Mouse (Mus musculus) heart, postnatal 10 days (tissue): ENCODE data around the gene Uqcrq. TPM values are rescaled to one million over a fixed set of nuclear protein-coding genes. Genes with fewer than 3 reads are reported as not detected.

Experiments used
- DNase-seq, 2 experiments: peaks; one replicate each; pipeline ENCODE4 v3.0.0; 2021
- intact Hi-C: fragments of 180-260 bp; cut with DNase I; formaldehyde crosslinking; loops from one replicate; pipeline ENCODE4 v1.15.1; 2025
- microRNA-seq, 2 experiments: library from miRNA; unstranded; fragments of <30 nt; microRNA quantifications; one replicate each; pipeline ENCODE4 v1.2.0; 2022
- total RNA-seq, 2 experiments: library from RNA; stranded (reverse); gene quantifications; 2 replicates each; pipeline ENCODE4 v1.2.3; 2021

Uqcrq gene
- total RNA-seq, 2 experiments from 2014 or later: 2,089 to 2,111 TPM

DNA sequence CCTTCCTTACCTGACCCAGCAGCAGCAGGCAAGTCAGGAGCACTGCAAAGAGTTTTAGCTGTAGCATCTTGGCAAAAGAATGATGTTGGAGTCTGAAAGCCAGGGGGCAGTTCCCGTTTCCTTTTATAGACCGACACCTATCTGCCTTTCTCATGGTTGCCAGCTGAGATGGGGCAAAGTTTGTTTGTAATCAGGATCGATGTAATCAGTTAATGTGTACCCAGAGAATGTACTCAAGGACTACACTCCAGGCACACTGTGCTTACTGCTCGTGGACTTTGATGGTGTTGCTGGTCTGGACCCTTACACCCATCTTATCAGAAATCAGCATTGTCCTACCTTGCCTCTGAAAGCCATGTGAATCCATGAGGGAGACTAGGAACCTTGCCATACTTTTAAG, 7.6 kb downstream of the Uqcrq start, which contains the start of gene Leap2:
Leap2 (minus strand) TSS at position 135 of the 400 bp plus-strand sequence.
- intact Hi-C loops: no loop called here
- DNase-seq: no peak

DNA sequence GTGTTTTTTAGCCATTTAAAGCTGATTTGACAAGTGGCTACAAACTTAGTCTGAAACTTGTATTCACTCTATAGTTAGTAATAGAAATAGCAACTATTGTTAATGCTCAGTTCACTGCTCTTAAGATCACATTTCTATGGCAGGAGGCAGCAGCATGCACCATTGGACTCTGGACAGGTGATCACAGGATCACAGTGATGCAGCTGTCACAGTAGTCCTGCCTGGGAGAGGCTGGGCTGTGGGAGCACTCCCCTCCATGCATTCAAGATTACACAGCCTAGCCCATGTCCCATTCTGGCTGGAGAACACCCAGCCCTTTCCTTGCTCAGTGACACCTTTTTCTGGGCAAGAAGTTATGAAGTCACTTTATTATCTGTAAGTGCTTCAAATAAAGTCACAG, 12.6 kb downstream of the Uqcrq start:
- DNase-seq: no peak
- intact Hi-C loops: no loop called here

DNA sequence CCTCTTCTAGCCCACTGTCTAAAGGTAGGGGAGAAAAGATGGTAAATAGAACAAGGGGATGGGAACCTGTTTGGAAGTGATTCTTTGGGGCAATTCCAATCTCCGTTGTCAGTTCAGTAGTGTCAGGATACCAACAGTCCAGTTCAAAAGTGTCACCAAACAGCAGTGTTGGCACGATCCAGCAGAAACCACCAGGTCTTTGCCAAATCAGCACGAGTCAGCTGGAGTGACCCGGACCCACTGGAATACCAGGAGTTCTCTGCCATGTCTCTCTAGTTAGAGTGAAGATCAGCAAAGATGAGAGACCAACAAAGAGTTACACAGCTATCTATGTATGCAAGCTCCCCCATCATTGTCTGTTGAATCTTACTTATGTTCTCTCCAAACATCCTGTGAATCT, 16.8 kb downstream of the Uqcrq start:
- intact Hi-C loops: loop anchor here (5.0 kb wide), 1 partner anchor 53 kb away; no protein-coding TSS in a partner anchor

DNA sequence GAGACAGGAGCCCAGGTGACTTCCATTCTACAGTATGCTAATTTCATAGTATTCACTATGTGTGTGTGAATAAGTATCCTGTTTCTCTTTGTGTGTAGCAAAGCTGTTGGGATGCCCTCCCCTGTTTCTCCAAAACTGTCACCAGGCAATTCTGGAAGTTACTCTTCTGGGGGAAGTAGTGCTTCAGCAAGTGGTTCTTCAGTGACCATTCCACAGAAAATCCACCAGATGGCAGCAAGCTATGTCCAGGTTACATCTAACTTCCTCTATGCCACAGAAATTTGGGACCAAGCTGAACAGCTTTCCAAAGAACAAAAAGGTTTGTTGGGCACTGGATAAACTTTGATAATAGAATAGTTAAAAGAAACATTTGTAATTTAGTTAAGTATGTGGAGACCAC, 18.9 kb downstream of the Uqcrq start:
- intact Hi-C loops: loop anchor here (5.0 kb wide), 1 partner anchor 56 kb away; no protein-coding TSS in a partner anchor
- peak in 1 of 2 experiments; percentile 40 for DNase-seq

More for the DNA sequence above, 16.8 kb downstream of the Uqcrq start:
- DNase-seq: no peak

DNA sequence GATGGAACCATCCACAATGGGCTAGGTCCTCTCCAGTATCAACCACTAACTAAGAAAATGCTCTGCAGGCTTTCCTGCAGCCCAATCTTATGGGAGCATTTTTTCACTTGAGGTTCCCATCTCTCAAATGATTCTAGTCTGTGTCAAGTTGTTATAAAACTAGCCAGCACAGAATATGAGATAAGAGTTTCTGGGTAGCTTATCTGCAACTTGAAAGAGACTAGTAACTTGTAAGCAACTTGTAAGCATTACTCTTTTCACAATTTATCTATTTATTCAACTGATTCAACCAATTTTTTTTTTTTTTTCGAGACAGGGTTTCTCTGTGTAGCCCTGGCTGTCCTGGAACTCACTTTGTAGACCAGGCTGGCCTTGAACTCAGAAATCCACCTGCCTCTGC, 27.0 kb downstream of the Uqcrq start:
- no peak for DNase-seq
- intact Hi-C loops: loop anchor here (5.0 kb wide), 1 partner anchor 116 kb away; no protein-coding TSS in a partner anchor

DNA sequence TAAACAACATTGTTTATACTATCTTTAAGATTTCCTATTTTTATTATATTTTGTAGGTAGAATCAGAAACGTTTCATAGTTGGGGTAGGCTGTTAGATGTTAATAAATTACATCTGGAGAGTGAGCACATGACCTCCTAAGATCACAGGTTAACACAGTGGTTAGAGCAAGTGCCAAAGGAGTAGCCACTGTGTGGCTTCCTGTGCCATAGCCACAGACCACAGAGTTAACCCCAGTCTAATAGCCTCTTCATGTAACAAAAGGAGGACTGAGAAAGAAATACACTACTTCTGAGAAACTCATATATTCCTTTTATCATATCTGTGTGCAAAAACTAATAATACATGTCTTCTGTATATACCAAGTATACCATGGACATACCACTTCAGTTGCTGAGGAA, 36.8 kb downstream of the Uqcrq start:
- intact Hi-C loops: no loop called here
- no peak for DNase-seq

DNA sequence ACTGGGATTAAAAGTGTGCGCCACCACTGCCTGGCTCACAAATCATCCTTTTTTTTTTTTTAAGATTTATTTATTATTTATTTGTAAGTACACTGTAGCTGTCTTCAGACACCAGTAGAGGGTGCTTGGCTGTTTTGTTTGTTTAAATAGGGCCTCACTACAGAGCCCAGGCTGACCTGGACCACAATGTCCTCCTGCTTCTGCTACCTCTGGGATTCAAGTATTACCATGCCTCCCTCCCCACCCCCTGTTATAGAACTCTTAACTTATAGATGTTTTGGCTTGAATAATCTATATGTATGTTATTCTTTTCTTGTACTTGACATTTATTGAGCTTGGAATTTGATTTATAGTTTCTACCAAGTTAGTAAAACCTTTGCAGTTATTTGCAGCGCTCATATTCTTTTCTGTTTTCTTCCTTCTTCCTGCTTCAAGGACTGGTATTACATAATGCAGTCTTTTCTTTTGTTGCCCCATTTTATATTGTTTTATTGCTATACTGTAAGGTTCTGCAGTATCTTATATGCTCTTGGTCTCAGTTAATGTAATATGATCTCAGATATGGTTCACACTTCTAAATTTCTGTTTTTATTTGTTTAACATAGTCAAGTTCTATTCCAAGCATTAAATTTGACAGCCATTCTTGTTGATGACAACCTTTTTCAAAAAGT, 46.7 kb downstream of the Uqcrq start:
- no peak for DNase-seq
- intact Hi-C loops: no loop called here

DNA sequence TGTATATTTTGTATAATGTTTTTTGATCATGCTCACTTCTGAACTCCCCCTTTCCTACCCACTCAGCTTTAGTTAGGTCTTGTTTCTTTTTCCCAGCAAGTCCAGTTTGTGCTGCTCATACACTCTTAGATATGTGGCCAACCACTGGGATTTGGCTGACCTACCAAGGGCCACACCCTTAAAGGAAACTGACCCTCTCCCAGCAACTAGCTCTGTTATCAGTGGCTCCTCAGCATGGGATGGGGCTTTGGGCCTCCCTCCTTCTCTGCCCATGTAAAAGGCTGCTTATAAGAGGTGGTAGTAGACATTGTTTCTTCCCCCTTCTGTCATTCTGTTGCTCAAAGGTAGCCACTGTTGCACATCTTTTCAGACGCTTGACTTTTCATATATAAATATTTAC, 51.7 kb downstream of the Uqcrq start:
- peak; percentile 14 to 18 for DNase-seq
- intact Hi-C loops: no loop called here

Small RNAs within 50 kb of the gene (microRNA-seq; reads per million reads assigned to microRNA genes)
- gene Mir6920: 0 reads per million in 2 experiments

Other genes starting within 250 kb of the Uqcrq start
- gene Hspa4, start 130.4 kb downstream of the Uqcrq start, total RNA-seq: 100 to 1,000 TPM; 128 to 136 TPM
- gene Zcchc10, start 106.2 kb downstream of the Uqcrq start, total RNA-seq: 1 to 10 TPM; 7.5 to 8.1 TPM
- 100 to 1,000 TPM; 127 to 129 TPM for gene Aff4, start 80.0 kb downstream of the Uqcrq start, total RNA-seq
- gene Leap2, start 7.7 kb downstream of the Uqcrq start, total RNA-seq: not detected
- under 1 TPM; 0.14 to 0.32 TPM for gene Gdf9, start 192 bp upstream of the Uqcrq start, total RNA-seq
- under 1 TPM in 1 of 2 experiments, not detected in 1; 0.10 TPM for gene Gm10447, start 26.3 kb upstream of the Uqcrq start, total RNA-seq
- gene Shroom1, start 26.4 kb upstream of the Uqcrq start, total RNA-seq: under 1 TPM; 0.55 to 0.69 TPM
- gene Gm9837, start 39.6 kb upstream of the Uqcrq start, total RNA-seq: not detected
- gene Gm9945, start 49.3 kb upstream of the Uqcrq start, total RNA-seq: not detected
- under 1 TPM; 0.10 TPM for gene Sowaha, start 49.4 kb upstream of the Uqcrq start, total RNA-seq
- 10 to 100 TPM; 62.5 to 62.7 TPM for gene Sept8, start 88.4 kb upstream of the Uqcrq start, total RNA-seq
- gene Kif3a, start 136.5 kb upstream of the Uqcrq start, total RNA-seq: 10 to 100 TPM; 12.3 to 14.4 TPM
- gene Il4, start 187.8 kb upstream of the Uqcrq start, total RNA-seq: not detected
- gene Il13, start 203.9 kb upstream of the Uqcrq start, total RNA-seq: not detected